Mouse (Mus musculus) B cell, adult 2 months (primary cell): ENCODE measurements around the gene Dnajc7.
"Not testable (repeated sequence)": the region's sequence is repeated elsewhere in the genome, so short reads cannot be mapped to it uniquely, and the experiment has no call there.

Source experiments
- DNase-seq, 2 experiments: peaks; one replicate each; pipeline ENCODE4 v3.0.0; 2022

The Dnajc7 gene

DNA sequence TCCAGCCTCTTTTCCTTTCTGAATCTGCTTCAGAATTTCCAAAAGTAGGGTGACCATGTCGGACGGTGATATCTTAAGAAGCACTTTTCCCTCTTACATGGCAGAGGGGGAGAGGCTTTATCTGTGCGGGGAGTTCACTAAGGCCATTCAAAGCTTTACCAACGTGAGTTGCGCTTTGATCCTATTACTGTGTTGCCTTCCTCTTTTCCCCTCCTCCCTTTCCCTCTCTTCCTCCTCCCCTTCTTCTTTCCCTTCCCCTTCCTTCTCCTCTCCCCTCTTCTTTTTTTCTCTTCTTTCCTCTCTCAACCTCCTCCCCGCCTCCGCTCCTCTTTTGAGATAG is 74.3 kb downstream of the Dnajc7 start:
- no peak for DNase-seq

DNA sequence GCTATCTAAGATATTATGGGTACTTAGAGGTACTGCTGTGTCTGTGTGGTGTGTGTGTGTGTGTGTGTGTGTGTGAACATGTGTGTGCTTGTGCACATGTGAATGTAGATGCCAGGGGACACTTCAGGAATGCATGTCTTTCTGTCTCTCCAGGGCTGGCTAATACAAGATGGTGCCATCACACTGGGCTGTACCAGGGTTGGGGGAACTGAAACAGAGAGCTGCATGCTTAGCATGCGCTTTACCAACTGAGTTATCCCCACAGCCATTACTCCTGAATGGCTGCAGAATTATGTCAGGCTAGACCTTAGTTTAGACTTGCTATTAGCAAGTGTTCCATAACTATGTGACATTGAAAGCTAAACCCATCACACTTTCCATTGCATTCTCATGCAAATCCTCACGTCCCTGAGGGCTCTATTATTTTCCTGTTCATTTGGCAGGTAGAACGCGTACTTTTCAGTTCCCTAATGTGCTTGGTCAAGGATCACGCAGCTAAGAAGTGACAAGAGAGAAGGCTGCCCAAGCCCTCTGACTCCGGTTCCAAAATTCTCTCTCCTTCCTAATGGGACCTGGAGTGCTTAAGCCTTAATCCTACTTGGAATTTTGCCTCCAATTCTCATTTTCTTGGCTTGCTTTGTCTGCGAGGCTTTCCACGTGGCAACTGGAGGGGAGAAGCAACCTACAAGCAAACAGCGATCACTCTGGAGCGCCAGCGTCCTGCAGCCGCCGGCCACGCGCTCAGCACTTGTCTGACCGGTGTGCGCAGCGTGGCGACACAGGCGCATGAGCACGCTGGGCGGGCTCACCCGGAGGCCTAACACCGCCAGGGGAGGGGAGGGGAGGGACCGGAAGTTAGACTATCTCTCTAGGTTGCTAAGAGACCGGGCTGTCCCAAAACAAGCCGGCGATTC is 74.9 kb downstream of the Dnajc7 start, which contains the start of gene Ttc25:
Ttc25 (plus strand) TSS at position 776 of the 914 bp plus-strand sequence.
- peak; percentile 81 to 83 for DNase-seq

- DNase-seq: no peak
These were observed 78.4 kb downstream of the Dnajc7 start for GRCm38 (mm10) chr11:100541577-100541976.

- DNase-seq: no peak
These were observed 79.0 kb downstream of the Dnajc7 start for GRCm38 (mm10) chr11:100540966-100541365.

DNA sequence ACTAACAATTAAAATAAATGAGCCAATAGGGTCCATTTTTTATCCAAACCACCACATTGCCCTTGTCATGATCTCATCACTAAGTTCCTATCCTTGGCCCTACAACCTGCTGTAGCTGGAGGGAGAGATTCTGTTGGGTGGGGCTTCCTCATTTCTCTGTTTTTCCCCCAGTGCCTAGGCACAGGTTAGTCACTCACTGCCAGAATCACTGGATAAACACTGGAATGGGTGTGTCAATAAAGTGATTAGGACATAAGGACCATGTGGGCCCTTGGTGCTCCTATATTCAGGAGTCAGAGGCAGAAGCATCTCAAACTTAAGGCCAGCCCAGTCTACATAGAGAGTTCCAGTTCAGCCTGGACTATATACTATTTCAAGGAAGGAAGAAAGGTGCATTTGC is 83.5 kb downstream of the Dnajc7 start:
- no peak for DNase-seq

DNA sequence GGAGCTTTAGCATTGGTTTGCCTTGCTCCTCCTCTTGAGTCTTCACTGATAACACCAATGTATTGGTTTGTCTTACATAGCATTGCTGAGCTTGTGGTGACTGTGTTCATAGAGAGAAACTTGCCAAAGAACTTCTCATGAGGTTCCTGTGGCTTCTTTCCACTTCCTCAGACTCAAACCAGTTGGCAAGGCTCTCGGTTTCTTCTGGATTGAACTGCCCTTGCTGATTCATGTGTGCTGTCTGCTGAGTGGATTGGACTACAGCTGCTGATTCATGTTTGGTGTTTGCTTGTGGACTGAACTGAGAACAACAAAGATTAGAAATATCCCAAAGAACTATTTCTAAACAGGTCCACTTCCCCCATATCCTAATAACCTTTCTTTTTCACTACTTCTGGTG is 84.0 kb downstream of the Dnajc7 start:
- DNase-seq: no peak

DNA sequence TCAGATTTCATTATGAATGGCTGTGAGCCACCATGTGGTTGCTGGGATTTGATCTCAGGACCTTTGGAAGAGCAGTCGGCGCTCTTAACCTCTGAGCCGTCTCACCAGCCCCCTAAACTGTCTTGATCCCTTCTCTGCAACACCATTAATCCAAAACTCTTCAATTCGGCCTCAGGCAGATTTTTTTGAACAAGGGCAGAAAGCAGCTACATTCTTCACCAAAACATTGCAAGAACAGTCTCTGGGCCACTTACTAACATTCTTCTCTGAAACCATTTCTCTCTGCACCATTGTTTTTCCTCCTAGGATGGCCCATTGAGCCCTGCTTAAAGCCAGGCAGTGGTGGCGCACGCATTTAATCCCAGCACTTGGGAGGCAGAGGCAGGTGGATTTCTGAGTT is 85.1 kb downstream of the Dnajc7 start:
- DNase-seq: not testable (repeated sequence)

- DNase-seq: not testable (repeated sequence)
These were observed 85.6 kb downstream of the Dnajc7 start for GRCm38 (mm10) chr11:100534411-100534810.

GRCm38 (mm10) chr11:100533871-100534270 is 86.1 kb downstream of the Dnajc7 start:
- no peak for DNase-seq
